ENCODE assay signal across 8 mouse cellular contexts in the genomic region with DNA sequence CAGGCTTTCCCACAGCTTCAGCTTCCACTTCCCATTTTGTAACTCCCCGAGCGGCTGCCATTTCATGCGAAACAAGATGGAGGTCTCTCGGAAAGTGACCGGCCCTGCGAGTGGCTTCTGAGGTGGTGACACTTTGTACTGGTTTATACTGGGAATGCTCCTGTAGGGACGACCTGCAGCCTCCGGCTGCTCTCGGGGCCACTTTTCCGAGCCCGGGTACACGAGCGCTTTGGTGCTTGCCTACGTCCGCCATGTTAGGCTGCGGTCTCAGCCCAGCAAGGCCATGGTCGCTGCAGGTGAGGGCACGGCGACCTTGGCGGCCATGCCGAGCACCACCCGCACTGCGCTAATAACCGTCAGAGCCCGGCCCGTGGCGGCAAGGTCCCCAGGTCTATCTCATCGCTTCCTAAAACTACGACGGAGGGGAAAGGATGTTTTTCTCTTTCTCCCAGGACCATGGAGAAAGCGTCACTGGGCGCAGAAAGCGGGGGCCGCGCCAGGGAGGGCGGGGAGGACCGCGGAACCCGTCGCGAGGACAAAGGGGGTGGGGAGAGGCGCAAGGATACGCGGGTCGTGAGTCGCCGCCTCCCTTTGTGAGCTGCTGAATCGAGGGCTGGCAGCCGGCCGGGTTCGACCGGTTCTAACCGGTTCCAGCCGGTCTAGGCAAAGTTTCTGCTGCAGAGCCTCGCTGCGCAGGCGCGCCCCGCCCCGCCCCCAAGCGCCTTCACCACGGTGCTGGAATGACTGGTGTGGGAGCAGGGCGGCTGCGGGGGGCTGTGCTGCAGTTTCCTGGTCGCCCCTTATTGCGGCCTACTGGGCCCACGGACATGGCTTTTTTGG. TPM values are rescaled to one million over a fixed set of nuclear protein-coding genes. Genes with fewer than 3 reads are reported as not detected.
DNase-seq lines count a peak whose midpoint lies in the region; ATAC-seq lines count a peak whose summit lies in the region.

No protein-coding gene starts in this region.

- no peaks in the 10 kb centered on the region for H3K36me3 ChIP-seq in intestine, embryonic 16.5 days (ENCODE audit: control insufficient read depth, insufficient read depth, low read length)

- under 1% methylated on average over 66 of the region's 67 CpGs for WGBS in intestine, embryonic 16.5 days

- peak overlapping the region; percentile 97 for H3K4me2 ChIP-seq in intestine, embryonic 16.5 days (ENCODE audit: low read depth, low read length)

- H3K9me3 ChIP-seq in intestine, embryonic 16.5 days (ENCODE audit: control insufficient read depth, low read length), result no peaks in the 10 kb centered on the region

- peak overlapping the region; percentile 100 for H3K27ac ChIP-seq in intestine, embryonic 16.5 days (ENCODE audit: low read length)

- peak overlapping the region; percentile 62 for H3K4me3 ChIP-seq in intestine, embryonic 16.5 days (ENCODE audit: low read length)

- no peaks in the 10 kb centered on the region for H3K27me3 ChIP-seq in intestine, embryonic 16.5 days (replicated peaks; ENCODE audit: control insufficient read depth, insufficient read depth, low read length)

- intact Hi-C loops in gastrocnemius, postnatal 36 days (cut with DNase I), result loop anchor here (2.0 kb wide), 1 partner anchor 42 kb away; no protein-coding TSS in a partner anchor
- intact Hi-C loops in left cerebral cortex, postnatal 25 days (cut with DNase I), result loop anchor here (1.0 to 2.0 kb wide), 3 partner anchors 9 to 43 kb away; no protein-coding TSS in a partner anchor

- H3K9ac ChIP-seq in intestine, embryonic 16.5 days (ENCODE audit: low read depth, low read length), result peak overlapping the region; percentile 95

- DNase-seq in adrenal gland, adult 8-10 months, result peak; percentile 98
- peak; percentile 98 for DNase-seq in embryo, embryonic 11.5 days (ENCODE audit: low read depth, low spot score)
- peak; percentile 100 for DNase-seq in gastrocnemius, postnatal 36 days
- peak; percentile 99 for DNase-seq in left cerebral cortex, postnatal 25 days (ENCODE audit: low spot score in 2 of 2)
- DNase-seq in mesoderm, embryonic 11.5 days (ENCODE audit: low read depth, low spot score), result peak; percentile 99
- DNase-seq in right cerebral cortex, postnatal 25 days, result peak; percentile 99
- peak; percentile 99 for DNase-seq in urinary bladder, postnatal 36 days (ENCODE audit: low spot score in 2 of 2)

- H3K4me1 ChIP-seq in intestine, embryonic 16.5 days (ENCODE audit: control insufficient read depth, insufficient read depth, low read length), result peaks cover 38% of the 10 kb centered on the region

- ATAC-seq in intestine, embryonic 16.5 days, result peak; percentile 94

RNA-seq across cellular contexts. Expression of a gene that starts 32.0 kb away (rescaled TPM):
- 100 to 1,000 TPM; 112 to 147 (median 124) TPM for total RNA-seq in adrenal gland, adult 8-10 months (2022)
- 10 to 100 TPM; 70.8 to 71.1 TPM for total RNA-seq in gastrocnemius, postnatal 36 days (2021)
- 58.9 and 64.3 TPM in 2 replicates for polyA plus RNA-seq in intestine, embryonic 16.5 days (2015; fragmentation: Nextera tagmentation; extraction: Ambion mirVana)
- 10 to 100 TPM; 82.0 to 86.8 TPM for total RNA-seq in left cerebral cortex, postnatal 25 days (2021)

Comparison
In these comparisons a context has a peak if more than half of its experiments do, and no peak if none do; other contexts are left out.
1. Peak in every context shown above with its lines: DNase-seq, ATAC-seq, H3K4me3 ChIP-seq and H3K27ac ChIP-seq.